Mouse (Mus musculus) liver, adult 2 months (tissue): ENCODE data around the gene Olig1.

Source experiments
- CTCF ChIP-seq: fragments of 200-500 bp; IDR thresholded peaks from 2 replicates; pipeline ENCODE4 v1.5.1; 2011; ENCODE audit warnings: low read depth, low read length, control low read depth
- POLR2A ChIP-seq: fragments of 200-500 bp; IDR thresholded peaks from 2 replicates; pipeline ENCODE4 v1.6.1; 2011; ENCODE audit warnings: low read length, control low read depth; ENCODE audit not compliant: insufficient read depth; ENCODE audit errors: extremely low read depth

DNA sequence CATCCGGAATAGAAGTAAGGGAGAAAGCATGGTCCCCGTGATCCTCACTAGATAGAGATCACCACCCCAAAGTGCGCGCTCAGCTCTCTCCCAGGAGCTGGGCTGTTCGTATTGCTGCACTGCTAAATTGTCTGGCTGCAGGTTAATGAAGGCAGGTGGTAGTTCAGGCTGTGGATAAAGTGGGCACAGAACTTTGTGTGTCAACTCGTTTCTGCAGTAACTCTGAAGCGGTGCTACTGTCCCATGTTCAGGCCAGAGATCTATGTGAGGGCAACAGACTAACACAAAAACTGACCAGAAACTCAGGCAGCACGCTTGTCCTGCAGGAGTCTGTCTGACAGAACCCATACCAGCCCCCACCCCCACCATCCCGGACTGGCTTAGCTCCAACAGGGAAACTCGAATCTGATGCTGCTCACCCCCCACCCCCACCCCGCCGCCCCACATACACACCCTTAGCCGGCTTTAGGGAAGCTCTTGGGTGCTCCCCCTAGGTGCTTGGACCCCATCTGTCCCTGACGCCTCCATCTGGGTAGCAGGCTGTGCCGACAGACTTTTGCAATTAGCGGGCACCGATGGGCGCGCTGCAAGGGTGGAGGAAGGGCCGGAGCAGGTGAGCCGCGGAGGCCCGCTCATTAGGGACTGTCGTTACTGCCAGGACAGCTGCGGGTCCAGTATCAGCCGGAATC is 37.6 kb upstream of the Olig1 start:
- TF ChIP-seq CTCF (no peak), POLR2A (no peak)
